Mouse (Mus musculus) midbrain, embryonic 12.5 days (tissue): ENCODE results near the gene Rilp. TPM values are rescaled to one million over a fixed set of nuclear protein-coding genes. Genes with fewer than 3 reads are reported as not detected.
A peak's percentile ranks its signal among the peaks of the same experiment; 100 is the strongest.

Experiments
- ATAC-seq: fragments of 200-750 bp; cut with Nextera tagmentation; 2 replicates; pipeline ENCODE4 v1.8.0; 2017; ENCODE audit warnings: low read depth, moderate TSS enrichment, moderate library complexity; ENCODE audit not compliant: low FRiP score
- H3K27ac ChIP-seq: fragments of 300-500 bp; sonication (generic); replicated peaks from 2 replicates; pipeline ENCODE4 v1.5.1; 2016; ENCODE audit warnings: mild to moderate bottlenecking
- H3K27me3 ChIP-seq: fragments of 300-500 bp; sonication (generic); 2 replicates; pipeline ENCODE4 v1.6.1; 2016; ENCODE audit warnings: mild to moderate bottlenecking
- H3K36me3 ChIP-seq: fragments of 300-500 bp; sonication (generic); 2 replicates; pipeline ENCODE4 v1.6.1; 2016
- H3K4me1 ChIP-seq: fragments of 300-500 bp; sonication (generic); 2 replicates; pipeline ENCODE4 v1.6.1; 2016
- H3K4me2 ChIP-seq: fragments of 300-500 bp; sonication (generic); replicated peaks from 2 replicates; pipeline ENCODE4 v1.6.1; 2016; ENCODE audit warnings: mild to moderate bottlenecking, moderate library complexity
- H3K4me3 ChIP-seq: fragments of 300-500 bp; sonication (generic); 2 replicates; pipeline ENCODE4 v1.5.1; 2016; ENCODE audit warnings: mild to moderate bottlenecking
- H3K9ac ChIP-seq: fragments of 300-500 bp; sonication (generic); replicated peaks from 2 replicates; pipeline ENCODE4 v1.6.1; 2016; ENCODE audit warnings: mild to moderate bottlenecking, moderate library complexity
- H3K9me3 ChIP-seq: fragments of 300-500 bp; sonication (generic); 2 replicates; pipeline ENCODE4 v1.6.1; 2016; ENCODE audit warnings: mild to moderate bottlenecking
- WGBS: fragments of 180-500 bp; shearing (Covaris S2); methylation state at CpG from one replicate; pipeline ENCODE4 v1.1.7; 2016; 5-methylcytosine and 5-hydroxymethylcytosine counted together
- polyA plus RNA-seq: library from polyadenylated mRNA; unstranded; fragments of >200 nt; fragmentation: Nextera tagmentation; extraction: Ambion mirVana; gene quantifications from 2 replicates; pipeline ENCODE4 v1.2.1, GENCODE M21; 2016

Rilp gene
- polyA plus RNA-seq, 1 experiment from 2014 or later, result 0.66 TPM

GRCm38 (mm10) chr11:75529771-75530170, 19.9 kb downstream of the Rilp start:
- Histone ChIP-seq H3K9ac (no peak overlapping the region), H3K4me2 (0 out of 2 replicates have a peak overlapping the region, but pooled peaks have one; percentile 88), H3K4me1 (peaks cover 13% of the 10 kb centered on the region), H3K36me3 (no peaks in the 10 kb centered on the region), H3K27ac (no peak overlapping the region), H3K9me3 (no peaks in the 10 kb centered on the region), H3K4me3 (no peak overlapping the region), H3K27me3 (no peaks in the 10 kb centered on the region; the same call in 1 of the 2 replicates)
- WGBS, result 58% methylated on average over 4 of the region's 4 CpGs
- no peak for ATAC-seq

DNA sequence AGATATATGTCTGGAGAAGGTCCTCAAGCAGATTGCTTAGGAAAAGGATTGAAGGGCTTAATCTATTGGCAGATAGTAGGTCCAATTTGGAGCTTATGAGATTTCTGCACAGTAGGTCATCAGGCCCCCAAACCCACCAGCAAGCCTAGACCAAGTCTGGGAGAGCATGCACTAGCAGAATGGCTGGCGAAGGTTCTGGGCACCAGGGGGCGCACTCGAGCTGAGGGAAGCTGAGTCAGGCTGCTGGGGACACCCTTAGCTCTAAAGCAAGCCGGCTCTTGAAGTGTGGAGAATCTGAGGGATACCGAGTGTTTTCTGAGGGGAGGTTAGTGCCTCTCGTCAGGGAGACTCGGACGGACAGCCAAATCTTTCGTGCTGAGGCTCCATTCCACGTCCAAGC, 20.4 kb downstream of the Rilp start:
- peaks cover 13% of the 10 kb centered on the region for H3K4me1 ChIP-seq
- ATAC-seq, result peak; percentile 20; the same call in 1 of the 2 replicates
- peak overlapping the region; percentile 92 for H3K9ac ChIP-seq
- H3K4me2 ChIP-seq, result peak overlapping the region; percentile 88
- H3K9me3 ChIP-seq, result no peaks in the 10 kb centered on the region
- peak overlapping the region; percentile 94 for H3K27ac ChIP-seq
- no peaks in the 10 kb centered on the region for H3K36me3 ChIP-seq
- WGBS, result under 1% methylated on average over 10 of the region's 10 CpGs
- H3K4me3 ChIP-seq, result peak overlapping the region; percentile 69
- no peaks in the 10 kb centered on the region; the same call in 1 of the 2 replicates for H3K27me3 ChIP-seq

DNA sequence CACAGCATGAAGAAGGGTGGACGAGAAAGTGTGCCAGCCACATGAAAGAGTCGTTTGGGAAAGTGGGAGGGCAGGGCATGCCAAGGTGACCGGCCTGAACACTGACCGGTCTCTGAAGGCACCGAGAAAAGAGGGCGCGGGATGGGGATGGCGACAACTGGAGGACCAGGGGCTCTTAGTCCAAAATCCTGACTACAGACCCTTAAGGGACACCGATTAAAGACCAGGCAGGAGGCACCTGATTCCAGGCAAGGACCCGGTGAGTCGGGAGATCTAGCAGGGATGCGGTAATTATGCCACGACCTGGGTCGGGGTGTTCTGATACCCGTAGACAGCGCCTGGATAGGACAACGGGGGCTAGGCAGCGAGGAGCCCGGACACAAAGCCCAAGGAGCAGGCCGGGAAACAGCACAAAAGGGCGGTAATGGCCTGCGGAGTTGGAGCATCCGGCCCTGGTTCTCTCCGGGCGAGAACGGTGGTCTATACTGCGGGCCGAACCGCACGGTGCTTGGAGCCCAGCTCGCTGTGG, 21.0 kb downstream of the Rilp start:
- H3K27ac ChIP-seq, result peak overlapping the region; percentile 94
- H3K9me3 ChIP-seq, result no peaks in the 10 kb centered on the region
- peak overlapping the region; percentile 69 for H3K4me3 ChIP-seq
- ATAC-seq, result no peak; the same call in 1 of the 2 replicates
- no peaks in the 10 kb centered on the region; the same call in 1 of the 2 replicates for H3K27me3 ChIP-seq
- H3K4me1 ChIP-seq, result peaks cover 13% of the 10 kb centered on the region
- peak overlapping the region; percentile 92 for H3K9ac ChIP-seq
- WGBS, result under 1% methylated on average over 31 of the region's 31 CpGs
- peak overlapping the region; percentile 88 for H3K4me2 ChIP-seq
- no peaks in the 10 kb centered on the region for H3K36me3 ChIP-seq

DNA sequence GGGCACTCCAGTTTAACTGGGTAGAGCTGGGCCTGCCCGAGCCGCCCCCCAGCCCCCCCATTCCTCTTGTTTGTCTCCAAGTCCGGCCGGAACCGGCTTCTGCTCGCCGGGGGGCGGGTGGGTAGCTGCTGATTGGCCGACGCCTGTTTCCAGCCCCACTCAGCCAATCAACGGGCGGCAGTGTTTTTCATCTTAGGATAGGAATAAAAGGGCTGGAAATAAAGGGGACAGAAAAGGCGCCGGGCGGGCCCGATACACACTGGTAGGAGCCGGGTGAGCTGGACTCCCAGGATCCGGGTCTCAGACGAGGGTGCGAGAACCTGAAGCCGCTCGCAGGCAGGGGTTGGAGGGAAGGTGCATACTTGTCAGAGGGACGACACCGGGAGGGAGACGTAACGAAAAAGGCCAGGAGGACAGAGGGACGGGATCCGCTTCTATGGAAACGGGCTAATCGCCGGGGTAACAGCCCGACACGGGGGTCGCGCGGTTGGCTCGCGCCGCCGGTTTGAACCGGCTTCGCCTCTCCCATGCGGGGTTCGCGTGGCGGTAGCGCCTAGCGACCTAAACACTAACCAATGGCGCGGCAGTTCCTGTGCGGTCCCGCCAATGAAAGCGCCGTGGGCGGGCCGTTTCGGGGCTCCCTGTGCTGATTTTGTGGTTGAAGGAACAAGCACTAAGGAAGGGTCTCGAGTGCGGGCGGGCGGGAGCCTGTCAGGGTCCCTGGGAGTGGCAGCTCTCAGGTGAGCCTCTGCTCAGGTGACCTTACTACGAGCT, 21.8 kb downstream of the Rilp start, which contains the start of gene Slc43a2:
Slc43a2 (plus strand) TSS at position 226 of the 774 bp plus-strand sequence.
- ATAC-seq, result peak; percentile 95
- peak within 1 kb of the TSS; percentile 88 for H3K4me2 ChIP-seq
- H3K4me3 ChIP-seq, result peak within 1 kb of the TSS; percentile 69
- H3K4me1 ChIP-seq, result peaks cover 13% of the 10 kb centered on the region
- no peaks in the 10 kb centered on the region; the same call in 1 of the 2 replicates for H3K27me3 ChIP-seq
- H3K9ac ChIP-seq, result peak within 1 kb of the TSS; percentile 92
- under 1% methylated on average over 62 of the region's 62 CpGs for WGBS
- H3K36me3 ChIP-seq, result no peaks in the 10 kb centered on the region
- no peaks in the 10 kb centered on the region for H3K9me3 ChIP-seq
- peak within 1 kb of the TSS; percentile 94 for H3K27ac ChIP-seq

DNA sequence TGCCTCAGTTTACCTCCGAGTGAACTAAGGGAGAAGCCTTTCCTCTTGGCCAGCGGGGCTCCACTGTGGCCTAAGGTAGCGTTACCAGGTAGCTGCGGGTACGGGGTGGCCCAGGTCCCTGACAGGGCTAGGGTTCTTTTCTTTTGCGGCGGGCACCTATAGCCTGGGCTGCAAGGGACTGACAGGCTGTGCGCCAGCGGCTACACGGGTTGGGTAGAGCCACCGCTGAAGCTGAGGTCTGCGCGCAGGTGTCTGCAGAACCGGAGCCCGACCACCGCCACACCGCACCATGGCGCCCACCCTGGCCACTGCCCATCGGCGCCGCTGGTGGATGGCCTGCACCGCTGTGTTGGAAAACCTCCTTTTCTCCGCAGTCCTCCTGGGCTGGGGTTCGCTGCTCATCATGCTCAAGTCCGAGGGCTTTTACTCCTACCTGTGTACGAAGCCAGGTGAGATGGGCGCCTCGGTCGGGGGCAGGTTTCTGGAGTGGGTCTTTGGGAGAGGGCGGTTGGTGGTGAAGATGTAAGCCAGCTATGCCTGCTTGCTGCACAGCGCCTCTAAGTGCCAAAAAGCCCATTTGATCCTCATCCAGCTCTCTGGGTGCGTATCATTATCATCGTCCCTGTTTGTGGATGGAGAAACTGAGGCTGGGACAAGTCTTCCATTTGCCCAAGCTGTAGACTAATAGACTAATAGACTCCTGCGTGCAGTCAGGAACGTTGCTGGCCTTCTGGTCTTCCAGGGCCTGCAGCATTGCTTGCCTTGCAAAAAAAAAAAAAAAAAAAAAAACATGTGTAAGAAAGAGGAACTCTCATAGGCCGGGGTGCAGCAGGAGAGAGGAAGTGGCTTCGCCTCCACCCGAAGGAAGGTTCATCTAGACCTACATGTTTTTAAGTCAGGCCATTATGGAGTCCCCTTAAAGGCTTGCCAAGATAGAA, 22.7 kb downstream of the Rilp start:
- H3K4me2 ChIP-seq, result peak overlapping the region; percentile 88
- H3K9me3 ChIP-seq, result no peaks in the 10 kb centered on the region
- H3K9ac ChIP-seq, result peak overlapping the region; percentile 92
- no peaks in the 10 kb centered on the region; the same call in 1 of the 2 replicates for H3K27me3 ChIP-seq
- ATAC-seq, result peak; percentile 27
- 14% methylated on average over 38 of the region's 38 CpGs for WGBS
- peak overlapping the region; percentile 94 for H3K27ac ChIP-seq
- no peaks in the 10 kb centered on the region for H3K36me3 ChIP-seq
- peaks cover 16% of the 10 kb centered on the region for H3K4me1 ChIP-seq
- H3K4me3 ChIP-seq, result peak overlapping the region; percentile 69

- H3K27me3 ChIP-seq, result no peaks in the 10 kb centered on the region; the same call in 1 of the 2 replicates
- peaks cover 24% of the 10 kb centered on the region for H3K4me1 ChIP-seq
- no peaks in the 10 kb centered on the region for H3K36me3 ChIP-seq
- peak overlapping the region; percentile 88 for H3K4me2 ChIP-seq
- WGBS, result 86% methylated on average over 6 of the region's 6 CpGs
- H3K27ac ChIP-seq, result no peak overlapping the region
- no peak for ATAC-seq
- peak overlapping the region; percentile 34; the same call in 1 of the 2 replicates for H3K9ac ChIP-seq
- H3K9me3 ChIP-seq, result no peaks in the 10 kb centered on the region
- peak overlapping the region; percentile 69 for H3K4me3 ChIP-seq
These were observed 23.6 kb downstream of the Rilp start for GRCm38 (mm10) chr11:75533314-75534015.

DNA sequence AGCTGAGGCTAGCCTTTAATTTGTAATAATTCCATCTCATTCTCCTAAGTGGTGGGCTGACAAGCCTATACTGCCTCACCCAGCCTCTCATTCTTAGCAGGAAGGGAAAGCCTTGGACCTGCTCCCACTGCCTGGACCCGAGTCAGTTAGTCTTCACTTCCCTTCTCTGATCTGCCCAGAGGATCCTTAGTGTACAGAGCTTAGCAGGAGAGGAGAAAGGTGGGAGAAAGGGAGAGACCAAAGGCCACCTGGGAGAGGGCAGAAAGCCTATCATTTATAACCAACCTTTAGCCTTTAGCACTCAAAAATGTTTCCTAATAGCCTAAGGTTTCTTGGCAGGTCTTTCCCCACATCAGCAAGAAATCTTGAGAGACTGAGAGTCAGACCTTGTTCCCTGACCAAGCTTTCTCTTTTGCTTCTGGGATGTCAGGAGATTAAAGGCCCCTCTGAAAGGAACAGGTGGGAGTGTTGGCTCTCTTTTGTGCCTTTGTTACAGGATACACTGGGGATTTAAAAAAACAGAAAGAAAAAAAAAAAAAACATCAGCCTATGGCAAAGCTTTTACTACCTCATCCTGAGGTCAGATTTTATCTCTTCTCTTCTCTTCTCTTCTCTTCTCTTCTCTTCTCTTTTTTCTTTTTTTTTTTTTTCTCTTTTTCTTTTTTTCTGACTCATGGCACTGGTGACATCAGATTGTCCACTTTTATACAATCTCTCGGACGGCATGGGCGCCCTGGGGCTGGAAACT, 24.6 kb downstream of the Rilp start:
- Histone ChIP-seq H3K4me2 (no peak overlapping the region), H3K27ac (no peak overlapping the region), H3K9me3 (no peaks in the 10 kb centered on the region), H3K9ac (no peak overlapping the region), H3K27me3 (no peaks in the 10 kb centered on the region; the same call in 1 of the 2 replicates), H3K4me1 (peaks cover 26% of the 10 kb centered on the region), H3K36me3 (no peaks in the 10 kb centered on the region), H3K4me3 (no peak overlapping the region)
- ATAC-seq, result no peak
- WGBS, result 55% methylated on average over 4 of the region's 4 CpGs

DNA sequence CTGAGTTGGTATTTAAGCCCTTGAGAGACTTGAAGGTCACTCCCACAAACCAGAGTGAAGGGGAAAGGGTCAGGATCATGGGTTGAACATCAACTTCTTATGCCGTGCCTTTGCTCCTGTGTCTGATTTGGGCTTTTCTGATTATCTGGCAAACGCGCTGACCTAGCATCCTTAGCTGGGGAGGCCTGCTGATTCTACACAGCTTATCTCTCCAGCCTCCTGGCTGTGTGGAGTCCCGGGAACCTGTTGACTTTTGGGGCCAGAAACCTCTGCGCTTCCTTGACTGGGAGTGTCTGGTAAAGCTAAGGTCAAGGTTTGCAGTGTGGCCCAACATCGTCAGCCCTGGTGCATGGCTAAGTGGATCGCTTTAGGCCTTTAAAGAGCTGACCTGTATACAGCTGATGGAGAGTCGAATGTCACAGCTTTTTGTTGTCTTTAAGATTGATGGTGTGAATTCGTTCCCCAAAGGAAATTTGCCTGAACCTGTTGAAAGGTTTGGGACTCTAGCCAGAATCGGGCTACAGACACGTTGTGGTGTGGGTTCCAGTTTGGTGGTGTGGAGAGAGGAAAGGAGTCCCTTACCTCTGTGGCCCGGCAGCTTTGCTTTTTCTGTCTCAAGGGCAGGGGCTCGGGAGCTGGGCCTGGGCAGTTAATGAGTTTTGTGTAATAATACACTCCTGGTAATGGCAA, 25.4 kb downstream of the Rilp start:
- Histone ChIP-seq H3K9ac (0 out of 2 replicates have a peak overlapping the region, but pooled peaks have one; percentile 7), H3K4me1 (peaks cover 26% of the 10 kb centered on the region), H3K27me3 (no peaks in the 10 kb centered on the region; the same call in 1 of the 2 replicates), H3K36me3 (no peaks in the 10 kb centered on the region), H3K4me2 (no peak overlapping the region), H3K27ac (no peak overlapping the region), H3K4me3 (no peak overlapping the region), H3K9me3 (no peaks in the 10 kb centered on the region)
- no peak for ATAC-seq
- 69% methylated on average over 13 of the region's 13 CpGs for WGBS

DNA sequence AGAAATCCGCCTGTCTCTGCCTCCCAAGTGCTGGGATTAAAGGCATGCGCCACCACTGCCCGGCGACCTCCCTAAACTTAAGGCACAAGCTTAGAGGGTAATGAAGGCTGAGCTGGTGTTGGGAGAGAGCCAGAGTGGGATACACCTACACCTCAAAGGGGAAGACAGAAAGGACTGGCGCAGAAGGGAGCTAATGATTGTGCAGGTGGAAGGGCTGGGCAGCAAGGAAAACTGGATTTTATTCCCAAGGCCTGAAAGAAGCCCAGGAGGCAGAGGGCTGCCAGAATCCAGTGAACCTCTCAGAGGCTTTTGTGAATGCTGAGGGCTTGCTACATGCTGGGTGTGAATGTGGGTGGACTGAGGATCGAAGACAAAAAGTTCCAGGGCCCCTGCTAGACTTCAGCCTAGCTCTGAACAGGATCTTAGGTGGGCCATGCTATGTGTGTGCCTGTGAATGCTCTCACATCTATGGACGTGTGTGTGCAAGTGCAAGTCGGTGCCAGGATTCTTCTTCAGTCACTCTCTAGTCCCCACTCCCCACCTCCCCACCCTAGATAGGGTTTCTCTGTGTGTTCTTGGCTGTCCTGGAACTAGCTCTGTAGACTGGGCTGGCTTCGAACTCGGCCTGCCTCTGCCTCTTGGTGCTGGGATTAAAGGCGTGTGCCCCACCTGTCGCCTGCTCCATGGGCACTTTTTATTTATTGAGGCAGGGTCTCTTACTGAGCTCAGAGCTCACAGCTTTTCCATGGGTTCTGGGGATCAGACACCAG, 26.5 kb downstream of the Rilp start:
- peaks cover 26% of the 10 kb centered on the region for H3K4me1 ChIP-seq
- ATAC-seq, result no peak
- no peaks in the 10 kb centered on the region; the same call in 1 of the 2 replicates for H3K27me3 ChIP-seq

DNA sequence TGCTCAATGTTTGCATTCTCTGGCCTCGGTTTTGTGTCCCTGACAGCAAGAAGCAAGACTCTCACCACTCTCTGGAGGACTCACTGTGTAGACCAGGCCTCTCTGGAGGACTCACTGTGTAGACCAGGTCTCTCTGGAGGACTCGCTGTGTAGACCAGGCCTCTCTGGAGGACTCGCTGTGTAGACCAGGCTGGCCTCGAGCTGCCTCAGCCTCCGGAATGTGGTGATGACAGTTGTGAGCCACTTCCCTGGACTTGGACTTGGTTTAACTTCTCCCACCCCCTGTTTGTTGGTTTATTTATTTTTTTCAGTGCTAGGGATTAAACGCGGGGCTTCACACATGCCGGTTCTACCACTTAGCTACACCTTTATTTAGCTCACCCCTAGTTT, 27.1 kb downstream of the Rilp start:
- peaks cover 25% of the 10 kb centered on the region for H3K4me1 ChIP-seq
- no peak overlapping the region for H3K9ac ChIP-seq
- no peaks in the 10 kb centered on the region for H3K36me3 ChIP-seq
- no peak overlapping the region for H3K4me2 ChIP-seq
- WGBS, result 87% methylated on average over 8 of the region's 8 CpGs
- ATAC-seq, result no peak
- H3K4me3 ChIP-seq, result no peak overlapping the region
- H3K27me3 ChIP-seq, result no peaks in the 10 kb centered on the region; the same call in 1 of the 2 replicates
- H3K9me3 ChIP-seq, result no peaks in the 10 kb centered on the region
- H3K27ac ChIP-seq, result no peak overlapping the region

More for the DNA sequence above, 26.5 kb downstream of the Rilp start:
- no peak overlapping the region for H3K4me2 ChIP-seq
- H3K4me3 ChIP-seq, result no peak overlapping the region
- no peaks in the 10 kb centered on the region for H3K36me3 ChIP-seq
- no peak overlapping the region for H3K9ac ChIP-seq
- WGBS, result 87% methylated on average over 12 of the region's 12 CpGs
- H3K9me3 ChIP-seq, result no peaks in the 10 kb centered on the region
- no peak overlapping the region for H3K27ac ChIP-seq
